Mouse (Mus musculus): Measurements from ENCODE around the gene Fign.

Gene Fign

DNA sequence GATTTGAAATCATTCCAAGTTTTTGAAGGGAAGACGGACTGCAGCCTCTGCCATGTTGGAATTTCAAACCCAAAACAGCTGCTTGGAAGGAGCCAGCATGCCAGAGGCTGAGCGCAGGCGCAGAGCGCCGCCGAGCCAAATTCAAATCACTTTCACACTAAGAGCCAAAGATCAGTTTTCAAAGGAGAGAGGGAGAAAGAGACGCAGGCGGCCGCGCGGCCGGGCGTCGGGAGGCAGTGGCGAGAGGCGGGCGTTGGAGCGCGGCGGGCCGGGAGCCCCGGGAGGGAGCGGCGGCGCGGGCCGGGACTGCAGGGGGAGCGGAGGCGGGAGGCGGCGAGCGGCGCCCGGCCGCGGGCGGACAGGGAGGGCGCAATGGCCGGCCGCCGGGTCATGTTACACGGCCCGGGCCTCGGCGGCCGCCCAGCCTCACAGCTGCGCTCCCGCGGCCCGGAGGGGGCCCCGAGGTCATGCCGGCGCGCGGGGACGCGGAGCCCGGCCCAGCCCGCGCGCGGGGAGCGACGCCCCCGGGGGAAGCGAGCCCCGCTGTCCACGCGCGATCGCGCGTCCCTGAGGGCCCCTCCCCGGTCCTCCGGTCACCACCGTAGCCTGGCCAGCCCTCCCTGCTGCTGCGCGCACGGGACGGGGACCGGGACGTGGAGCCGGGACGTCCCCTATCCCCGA is at the start of gene Fign:
Gene Fign, minus strand, starts transcription at position 102 of the 681 bp plus-strand sequence.
- DNase-seq (ENCODE audit: low spot score in 2 of 2): peak; percentile 54 to 66

DNA sequence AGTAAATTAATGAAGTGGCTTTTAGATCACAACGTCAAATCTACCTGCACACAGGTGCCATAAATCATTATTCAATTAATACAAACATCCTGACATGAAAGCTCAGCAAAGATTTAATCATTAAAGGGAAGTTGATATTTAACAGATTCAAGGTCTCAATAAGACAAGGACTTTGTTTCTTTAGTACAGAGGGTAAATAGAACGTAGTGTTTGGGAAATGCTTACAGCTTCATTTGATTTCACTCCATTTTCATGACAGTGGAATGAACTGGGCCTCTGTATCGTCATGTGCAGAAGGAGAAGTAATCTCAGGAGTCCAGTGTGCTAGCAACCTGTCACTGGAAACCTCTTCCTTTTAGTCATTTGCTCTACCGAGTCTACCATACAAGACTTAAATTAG is 35.8 kb upstream of the Fign start:
- no peak for DNase-seq (ENCODE audit: low spot score in 2 of 2)

DNA sequence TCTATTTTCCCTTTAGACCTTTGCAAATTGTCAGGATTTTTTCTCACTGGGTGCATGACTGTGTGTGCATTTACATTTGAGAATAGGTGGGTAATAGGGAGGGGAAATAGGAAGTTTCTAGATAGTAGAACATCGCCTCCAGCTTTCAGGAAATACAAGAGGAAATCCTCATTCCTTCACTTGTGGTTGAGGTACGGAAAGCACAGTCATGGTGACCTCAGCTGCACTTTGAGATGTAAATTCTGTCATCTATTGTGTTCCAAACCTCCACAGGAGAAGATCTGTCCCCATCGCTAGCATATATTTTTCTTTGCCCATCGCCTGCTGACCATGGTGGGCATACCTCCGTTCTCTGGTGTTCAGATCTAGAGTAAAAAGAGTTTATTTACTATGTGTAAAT is 22.7 kb upstream of the Fign start:
- no peak for DNase-seq (ENCODE audit: low spot score in 2 of 2)

DNA sequence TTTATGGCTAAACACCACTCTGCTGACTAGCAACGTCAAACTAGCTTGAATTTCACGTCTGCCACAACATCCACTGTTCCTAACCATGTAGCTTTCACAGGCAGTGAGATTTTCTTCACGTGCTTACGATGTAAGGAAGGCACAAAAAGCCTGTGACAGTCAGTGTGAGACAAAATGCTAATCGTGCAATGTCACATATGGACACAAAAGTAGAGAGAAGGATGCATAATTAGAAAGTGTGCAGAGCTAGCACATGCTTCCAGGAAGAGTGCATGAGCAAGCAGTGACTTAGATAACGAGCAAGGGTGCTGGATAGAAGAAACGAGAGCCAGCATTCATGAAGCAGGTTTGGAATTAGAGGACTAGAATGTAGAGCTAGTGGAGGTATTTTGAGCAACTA is 18.8 kb upstream of the Fign start:
- DNase-seq (ENCODE audit: low spot score in 2 of 2): no peak

DNA sequence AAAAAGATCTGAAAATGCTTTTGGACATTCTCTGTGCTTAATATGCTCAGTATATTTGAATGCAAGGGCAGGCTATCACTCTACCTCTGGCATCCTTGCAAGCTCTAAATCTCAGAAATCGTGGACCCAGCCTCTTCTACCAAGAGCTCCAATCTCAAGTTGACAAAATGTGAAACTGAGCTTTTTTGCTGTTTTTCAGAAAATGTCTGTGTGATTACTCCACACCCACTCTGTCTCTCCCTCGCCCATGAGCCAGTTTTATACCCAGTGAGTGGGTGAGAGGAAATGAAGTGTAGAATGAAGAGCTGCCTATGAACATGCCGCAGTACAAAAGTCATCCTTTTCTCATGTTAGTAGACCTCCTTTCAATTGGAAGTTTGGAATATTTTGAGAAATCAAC is 13.3 kb upstream of the Fign start:
- peak in 1 of 2 experiments; percentile 2 for DNase-seq (ENCODE audit: low spot score in 2 of 2)

DNA sequence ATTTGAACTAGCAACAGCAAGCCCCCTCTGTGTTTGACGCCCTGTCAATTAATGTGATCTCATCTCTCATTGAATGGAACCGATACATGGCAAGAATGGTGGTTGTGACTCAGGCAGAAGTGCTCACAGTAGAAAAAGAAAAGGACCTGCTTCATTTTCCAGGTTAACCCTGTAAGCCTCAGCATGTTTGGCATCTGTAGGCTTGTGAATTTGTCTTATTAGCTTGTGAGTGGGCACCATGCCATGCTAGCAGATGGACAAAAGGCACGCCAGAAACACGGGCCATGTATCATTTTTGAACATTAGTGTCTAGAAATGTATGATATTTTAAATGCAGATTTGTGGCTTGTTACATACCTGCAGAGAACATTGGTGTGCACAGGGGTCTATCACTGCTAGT is 12.0 kb upstream of the Fign start:
- DNase-seq (ENCODE audit: low spot score in 2 of 2): no peak

DNA sequence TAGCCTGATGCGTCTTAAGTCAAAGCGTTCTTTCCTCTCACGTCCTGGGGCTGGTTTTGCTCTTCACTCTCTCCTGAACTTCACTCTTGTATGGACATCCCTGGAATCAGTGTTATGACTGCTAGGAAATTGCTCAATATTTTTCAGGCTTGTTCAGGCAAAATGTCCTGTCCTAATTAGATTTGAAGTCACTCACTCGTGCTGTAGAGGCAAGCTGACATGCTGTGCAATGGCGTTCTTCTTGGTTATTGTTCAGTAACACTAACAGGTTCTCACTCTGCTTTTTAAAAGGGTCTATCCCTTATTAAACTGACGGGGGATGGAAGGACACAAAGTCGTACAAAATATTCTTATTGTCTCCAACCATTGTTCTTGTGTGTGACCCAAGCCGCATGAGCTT is 10.2 kb upstream of the Fign start:
- no peak for DNase-seq (ENCODE audit: low spot score in 2 of 2)

DNA sequence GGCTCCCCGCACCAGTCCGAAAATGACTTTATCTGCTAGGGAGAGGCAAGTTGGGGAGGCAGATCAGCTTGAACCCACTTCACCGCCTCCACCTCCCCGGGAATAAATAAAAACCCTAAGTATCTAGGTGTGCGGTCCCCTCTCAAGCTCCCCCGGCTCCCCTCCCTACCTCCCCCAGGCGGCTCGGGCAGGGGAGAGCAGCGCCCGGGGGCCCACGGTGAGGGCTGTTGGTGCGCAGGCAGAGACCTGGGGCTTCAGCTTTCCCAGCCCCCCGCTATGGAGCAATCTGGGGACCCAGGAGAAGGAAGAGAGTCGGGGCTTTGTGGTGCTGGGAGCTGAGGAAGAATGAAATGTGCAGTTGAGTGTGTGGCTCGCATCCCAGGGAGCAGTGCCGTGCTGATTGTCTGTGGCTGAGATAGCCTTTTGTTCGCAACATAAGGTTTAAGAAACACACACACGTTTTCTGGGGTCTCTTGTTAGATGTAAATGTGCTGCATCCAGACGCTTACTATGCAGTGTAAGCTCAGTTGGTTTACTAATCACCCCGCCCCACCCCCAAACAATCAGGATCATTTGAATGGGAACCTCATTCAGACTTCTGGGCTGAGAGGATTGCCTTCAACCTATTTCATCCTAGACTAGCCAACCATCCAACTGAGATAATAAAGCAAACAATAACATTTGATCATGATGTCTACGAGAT is 931 bp upstream of the Fign start:
- no peak for DNase-seq (ENCODE audit: low spot score in 2 of 2)

DNA sequence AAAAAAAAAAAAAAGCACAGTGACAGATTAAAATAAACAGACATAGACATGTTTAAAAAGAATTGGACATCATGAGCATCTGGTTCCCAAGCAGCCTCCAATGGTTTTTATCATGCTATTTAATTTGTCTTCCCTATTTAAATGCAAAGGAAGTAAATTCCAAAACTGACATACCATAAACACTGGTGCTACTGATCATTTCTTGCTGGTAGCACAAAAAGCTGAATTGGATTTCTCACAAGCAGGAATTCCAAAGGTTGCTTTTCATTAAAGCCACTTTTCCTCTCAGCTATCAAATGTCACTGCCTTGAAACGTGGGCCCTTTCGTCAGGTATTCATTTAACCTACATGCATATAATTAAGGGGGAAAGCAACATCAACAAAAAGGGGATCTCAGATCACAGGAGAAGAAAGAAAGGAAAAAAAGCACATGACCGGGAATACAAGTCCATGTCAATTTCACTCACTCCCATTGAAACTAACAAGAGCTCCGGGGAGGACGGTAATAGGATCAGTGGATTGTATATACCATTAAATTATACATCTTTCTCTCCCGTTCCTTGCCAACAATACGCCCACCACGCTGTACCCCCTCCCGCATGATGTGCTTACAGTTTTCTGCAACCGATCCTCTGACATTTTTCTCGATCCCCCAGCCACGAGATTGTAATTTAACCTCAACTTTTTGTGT is 972 bp downstream of the Fign start:
- DNase-seq (ENCODE audit: low spot score in 2 of 2): no peak

DNA sequence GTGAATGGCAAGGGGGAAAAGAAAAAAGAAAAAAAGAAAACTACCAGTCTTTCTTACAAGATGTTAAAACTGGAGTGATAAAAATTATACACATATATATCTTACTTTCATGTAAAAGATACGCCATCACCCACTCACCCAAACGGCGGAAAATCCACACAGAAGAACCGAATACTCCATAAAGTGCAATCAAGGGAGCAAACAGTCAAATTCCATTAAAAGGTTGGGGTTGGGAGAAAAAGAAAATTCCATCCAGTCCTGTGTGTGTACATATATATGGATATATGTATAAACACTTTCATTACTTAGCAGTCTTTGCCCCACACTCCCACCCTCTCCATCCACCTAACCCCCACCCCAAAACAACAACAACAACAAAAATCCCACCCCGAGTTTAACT is 1.7 kb downstream of the Fign start:
- no peak for DNase-seq (ENCODE audit: low spot score in 2 of 2)

DNA sequence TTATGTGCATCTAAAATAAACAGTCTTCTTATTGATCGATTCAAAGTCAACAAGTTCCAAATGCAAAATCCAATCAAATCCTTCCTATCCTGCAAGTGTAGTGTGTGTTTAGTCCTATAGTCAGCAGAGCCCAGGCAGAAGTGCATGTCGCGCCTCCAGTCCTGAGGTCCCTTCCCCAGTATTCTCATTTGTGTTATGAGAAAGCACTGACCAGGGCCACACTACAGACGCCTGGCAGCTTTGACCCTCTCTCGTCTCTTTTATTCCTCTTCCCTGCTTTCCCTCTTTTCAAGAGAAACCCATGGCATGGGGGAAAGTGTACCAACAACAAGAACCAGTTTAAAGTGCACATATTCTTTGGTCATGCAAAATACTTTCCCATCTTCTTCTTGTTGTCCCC is 2.3 kb downstream of the Fign start:
- no peak for DNase-seq (ENCODE audit: low spot score in 2 of 2)

DNA sequence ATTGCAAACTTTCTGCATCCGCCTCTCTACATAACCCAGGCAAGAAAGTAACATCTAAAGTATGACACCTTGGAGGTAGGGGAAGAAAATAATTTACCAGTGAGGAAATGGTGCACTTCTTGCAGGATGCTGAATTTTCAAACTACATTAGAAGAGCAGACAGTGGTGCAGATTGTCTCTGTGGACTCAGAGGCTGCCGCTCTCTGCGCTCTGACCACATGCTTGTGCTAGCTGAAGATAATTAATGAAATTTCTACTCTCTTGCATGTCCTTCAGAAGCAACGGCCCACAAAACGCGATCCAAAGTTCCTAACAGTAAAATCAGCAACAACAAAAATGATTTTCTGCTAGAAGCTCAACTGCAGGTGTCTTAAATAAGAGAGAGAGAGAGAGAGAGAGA is 4.8 kb downstream of the Fign start:
- DNase-seq (ENCODE audit: low spot score in 2 of 2): no peak

DNA sequence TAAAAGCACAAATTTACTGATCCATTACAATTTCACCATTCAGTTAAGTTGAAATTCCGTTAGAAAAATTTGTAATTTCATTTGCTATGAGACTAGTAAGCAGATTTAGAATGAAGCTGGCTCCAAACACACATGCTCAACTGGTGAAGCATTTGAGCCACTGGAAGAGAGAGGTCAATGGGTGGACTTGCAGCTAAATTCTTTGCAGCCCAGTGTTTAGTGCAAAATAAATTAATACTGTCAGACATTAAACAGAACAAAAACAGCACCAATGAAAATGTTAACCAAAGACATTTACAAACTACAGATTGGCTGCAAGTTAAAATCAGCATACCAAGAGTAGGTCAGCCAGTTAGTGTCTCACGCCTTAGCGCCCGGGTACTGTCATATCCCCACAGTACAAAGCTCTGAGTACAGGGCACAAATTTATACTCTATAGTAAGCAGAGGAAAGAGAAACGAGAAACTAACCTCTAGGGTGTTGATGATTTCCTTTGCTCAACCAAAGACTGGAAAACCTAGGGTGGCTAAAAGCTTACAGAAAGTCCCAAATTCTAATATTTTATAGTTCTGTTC is 13.9 kb downstream of the Fign start:
- DNase-seq (ENCODE audit: low spot score in 2 of 2): no peak

DNA sequence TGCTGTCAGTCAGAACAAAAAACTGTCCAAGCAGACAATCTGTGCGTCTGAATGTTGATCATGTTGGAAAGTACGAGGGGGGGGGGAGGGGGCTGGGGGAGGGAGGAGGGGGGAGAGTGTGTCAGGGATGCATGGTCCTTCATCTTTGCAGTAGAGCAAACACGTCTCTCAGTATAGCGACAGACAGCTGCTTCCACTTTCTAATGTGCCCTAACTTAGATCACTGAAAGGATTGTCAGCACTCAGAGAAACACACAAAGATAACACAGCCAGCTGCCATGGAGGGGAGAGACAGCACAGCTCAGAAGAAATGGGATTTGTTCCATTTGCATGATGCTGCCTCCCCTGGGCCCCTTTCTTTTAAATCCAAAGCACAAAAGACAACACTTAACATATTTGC is 18.1 kb downstream of the Fign start:
- DNase-seq (ENCODE audit: low spot score in 2 of 2): no peak

DNA sequence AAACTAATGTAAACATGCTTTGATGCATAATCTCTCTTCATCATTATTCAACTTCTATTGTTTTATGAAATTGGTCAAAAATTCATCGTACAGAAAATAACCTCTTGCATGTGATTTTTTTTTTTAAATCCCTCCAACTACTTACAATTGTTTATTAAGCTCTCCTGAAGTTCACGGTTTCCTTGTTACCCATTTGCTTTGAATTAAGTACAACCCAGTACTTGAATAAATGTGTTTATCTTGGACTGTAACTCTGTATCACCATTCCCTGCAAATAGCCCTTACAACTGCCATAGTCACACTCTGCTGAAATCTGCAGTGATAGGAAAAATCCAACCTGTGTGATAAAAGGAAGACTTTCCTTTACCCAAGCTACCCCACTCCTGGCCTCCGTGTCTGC is 19.3 kb downstream of the Fign start:
- no peak for DNase-seq (ENCODE audit: low spot score in 2 of 2)

DNA sequence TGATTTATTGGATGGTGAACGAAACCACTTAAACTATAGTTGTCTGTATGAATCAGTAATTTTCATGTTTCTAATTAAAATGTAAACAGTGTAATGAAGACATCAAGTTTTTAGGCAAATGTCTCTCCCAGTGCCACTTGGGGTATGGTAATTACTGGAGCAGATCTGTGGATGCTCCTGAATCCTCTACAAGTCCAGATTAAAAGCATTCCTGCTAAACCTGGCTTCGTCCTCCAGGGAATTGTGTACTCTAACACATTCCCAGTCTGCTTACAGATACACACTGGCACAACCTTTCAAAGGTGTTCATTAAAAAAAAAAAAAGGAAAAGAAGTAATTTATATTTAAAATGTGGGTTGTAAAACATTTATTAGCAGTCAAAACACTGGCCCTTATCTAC is 20.0 kb downstream of the Fign start:
- no peak for DNase-seq (ENCODE audit: low spot score in 2 of 2)

DNA sequence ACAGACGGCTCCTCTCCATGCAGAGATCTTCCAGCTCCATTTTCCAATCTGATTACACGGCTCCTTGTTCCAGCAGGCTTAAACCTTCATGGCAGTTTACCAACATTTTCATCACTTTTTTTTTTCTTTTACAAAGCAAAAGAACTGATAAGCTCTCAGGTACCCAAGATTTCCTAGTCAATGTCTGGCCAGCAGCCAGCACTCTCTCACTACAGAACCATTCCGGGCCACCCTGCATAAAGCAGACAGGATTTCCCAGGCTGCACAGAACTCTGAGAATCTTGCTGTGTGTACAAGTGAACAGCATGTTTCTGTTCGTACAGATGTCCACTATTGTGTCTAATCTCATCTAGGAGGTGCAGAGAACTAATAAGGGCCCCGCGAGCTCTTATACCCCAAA is 22.0 kb downstream of the Fign start:
- DNase-seq (ENCODE audit: low spot score in 2 of 2): no peak

DNA sequence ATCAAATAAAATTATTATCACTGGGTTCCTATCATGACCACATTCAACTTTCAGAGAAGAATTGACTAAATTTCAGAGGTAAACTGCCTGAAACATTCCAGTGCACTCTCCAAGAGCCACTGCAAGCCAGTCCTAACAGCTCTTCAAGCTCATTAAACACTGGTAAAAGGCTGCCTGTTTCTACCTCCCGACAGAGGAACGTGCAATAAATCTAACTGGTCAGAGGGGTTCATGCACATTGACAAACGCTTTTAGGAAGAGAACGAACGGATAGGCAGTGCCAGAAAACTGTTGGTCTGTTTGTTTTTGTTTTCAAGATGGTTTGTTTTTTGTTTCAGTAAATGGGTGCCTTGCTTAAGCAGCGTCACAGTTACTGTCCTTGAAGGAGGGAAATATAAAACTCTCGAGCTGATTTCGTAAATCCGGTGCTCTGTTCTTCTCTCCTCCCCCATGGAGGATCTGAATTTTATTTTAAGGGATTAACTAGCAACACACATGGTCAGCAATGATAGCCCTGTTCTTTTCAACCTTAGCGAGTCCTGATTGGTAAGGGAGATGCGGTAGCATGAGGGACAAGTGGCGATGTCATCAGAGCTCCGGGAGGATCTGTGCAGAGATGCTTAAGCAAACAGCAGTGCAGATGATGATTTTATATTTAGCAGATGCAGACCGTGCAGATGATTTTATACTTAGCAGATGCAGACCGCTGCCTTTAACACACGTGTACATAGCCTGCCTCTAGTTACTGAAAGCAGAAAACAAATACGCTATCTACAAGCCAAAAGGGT is 23.0 kb downstream of the Fign start:
- DNase-seq (ENCODE audit: low spot score in 2 of 2): no peak

DNA sequence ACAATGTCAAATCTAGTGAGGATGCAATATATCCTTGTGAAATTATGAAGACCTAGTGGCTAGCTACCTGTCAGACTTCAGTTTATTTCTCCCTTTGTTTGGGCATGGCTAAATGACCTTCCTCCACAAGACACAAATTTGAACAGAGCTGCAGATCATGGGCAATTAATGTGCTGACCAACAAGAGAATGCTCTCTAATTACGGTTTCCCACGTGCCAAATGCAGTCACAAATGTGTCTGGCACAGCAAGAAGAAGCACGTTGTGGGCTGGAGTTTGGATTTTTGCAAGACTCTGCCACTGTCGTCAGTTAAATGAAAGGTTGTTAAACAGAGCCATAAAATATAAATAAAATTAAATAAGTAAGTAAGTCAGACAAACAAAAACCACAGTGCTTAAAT is 25.7 kb downstream of the Fign start:
- DNase-seq (ENCODE audit: low spot score in 2 of 2): no peak

DNA sequence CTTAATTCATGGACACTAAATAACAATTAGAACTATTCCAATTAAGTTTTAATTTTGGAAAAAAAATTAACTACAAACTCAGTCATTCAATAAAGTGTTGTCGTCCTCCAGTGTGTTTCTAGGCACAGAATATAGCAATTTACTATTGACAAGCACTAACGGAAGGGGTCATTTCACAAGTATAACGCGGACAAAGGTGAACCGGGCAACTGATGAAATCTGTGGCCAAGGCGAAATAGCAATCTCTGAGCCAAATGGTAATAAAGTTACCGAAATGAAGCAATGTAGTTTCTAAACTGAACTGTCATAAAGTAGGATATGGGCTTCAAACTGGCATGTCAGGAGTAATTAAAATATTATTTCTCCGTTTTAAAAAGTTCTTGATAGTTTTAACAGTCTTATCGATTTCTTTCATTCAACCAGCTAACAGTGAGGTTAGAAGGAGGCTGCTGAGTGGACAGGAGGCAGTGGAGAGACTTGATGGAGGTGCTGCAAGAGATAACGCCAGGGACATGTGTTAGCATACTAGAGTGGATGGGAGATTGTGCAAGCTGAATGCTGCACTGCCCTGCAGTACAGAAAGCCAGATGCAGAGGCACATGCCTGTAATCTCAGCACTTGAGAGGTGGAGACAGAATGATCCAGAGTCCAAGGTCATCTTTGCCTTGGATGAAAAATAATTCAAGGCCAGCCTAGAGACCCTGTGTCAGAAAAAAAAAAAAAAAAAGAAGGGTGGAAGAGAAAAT is 27.7 kb downstream of the Fign start:
- no peak for DNase-seq (ENCODE audit: low spot score in 2 of 2)

DNA sequence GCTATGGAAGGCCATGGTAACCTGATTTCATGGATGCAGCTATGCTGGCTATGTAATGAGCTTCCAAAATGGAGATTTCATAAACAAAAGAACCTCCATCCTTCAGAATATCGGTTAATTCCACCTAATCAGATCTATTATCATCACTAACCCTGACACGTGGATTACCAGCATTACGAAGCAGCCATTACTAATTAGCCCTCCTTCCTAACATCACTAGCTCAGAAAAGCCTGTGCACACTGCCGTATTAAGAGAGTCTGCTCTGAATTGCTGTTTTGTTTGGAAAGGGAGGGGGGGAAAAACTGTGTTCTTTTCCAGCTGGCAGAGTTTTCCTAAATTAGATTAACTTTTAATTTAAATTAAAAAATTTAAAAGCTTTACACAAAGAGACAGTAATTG is 32.3 kb downstream of the Fign start:
- DNase-seq (ENCODE audit: low spot score in 2 of 2): no peak

All from right cerebral cortex, postnatal 36 days (tissue).